Mouse (Mus musculus): Measurements from ENCODE around the gene Xpo6.

The Xpo6 gene

DNA sequence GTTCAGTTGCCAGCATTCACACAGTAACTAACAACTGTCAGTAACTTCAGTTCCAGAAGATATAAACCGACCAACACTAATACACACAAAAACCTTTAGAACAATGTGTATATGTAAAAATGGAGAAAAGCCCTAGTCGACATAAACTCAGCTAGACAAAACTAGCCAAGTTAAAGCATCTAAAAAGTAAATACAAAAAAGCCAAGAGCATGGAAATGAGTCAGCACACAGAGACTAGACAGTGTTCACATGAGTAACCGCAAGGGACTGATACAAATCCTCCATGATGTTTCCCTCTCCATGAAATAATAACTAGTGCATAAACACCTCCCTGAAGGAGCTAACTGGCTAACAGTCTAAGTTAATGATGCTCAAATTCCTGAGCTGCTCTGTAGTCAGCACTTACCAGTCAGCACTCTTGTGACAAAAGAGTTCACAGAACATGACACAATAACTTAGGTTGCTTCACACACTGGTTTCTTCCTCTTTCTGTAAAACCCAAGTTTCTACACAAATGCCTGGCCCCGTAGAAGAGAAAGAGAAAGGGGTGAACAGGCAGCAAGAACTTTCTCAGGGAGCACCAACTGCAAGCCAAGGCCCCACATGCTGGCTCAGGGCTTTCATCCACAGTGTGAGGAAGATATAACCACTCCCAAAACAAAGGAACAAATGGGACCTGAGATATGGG is 65.5 kb downstream of the Xpo6 start:
- no peak for DNase-seq (ENCODE audit: extremely low read depth, low read depth, low spot score)

DNA sequence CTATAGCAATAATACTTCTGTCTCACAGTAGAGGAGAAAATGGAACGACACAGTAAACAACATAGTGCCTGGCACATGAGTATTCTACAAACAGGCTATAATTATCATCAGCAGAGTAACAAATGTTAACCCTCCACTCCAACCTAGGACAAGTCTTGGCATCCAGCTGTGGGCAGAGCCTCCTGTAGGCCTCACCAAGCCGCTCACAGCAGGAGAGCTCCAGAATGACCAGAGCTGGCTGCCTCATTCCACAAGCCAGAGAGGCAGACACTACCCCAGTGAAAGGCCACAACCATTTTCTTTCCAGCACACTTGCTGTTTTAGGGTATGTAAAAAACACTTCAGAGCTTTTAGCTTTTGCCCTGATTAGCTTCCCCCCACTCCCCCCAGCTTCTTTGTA is 72.6 kb downstream of the Xpo6 start:
- no peak for DNase-seq (ENCODE audit: extremely low read depth, low read depth, low spot score)

DNA sequence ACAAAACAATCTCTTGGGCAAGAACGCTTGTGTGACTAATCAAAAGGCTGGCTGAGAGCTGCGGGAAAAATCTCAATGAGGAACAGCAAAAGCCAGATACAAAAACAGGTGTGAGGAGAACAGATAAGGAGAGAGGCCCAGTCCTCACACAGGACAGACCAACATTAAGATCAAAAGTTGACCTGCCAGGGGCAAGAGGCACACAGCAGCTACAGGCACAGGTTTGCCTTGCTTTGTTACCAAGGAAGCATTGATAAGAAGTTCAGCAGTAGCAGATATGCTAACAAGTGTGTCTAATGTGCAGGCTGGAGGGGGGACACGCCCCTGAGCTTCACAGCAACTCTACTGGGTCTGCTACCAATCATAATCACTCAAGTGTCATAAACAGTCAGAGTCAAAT is 73.8 kb downstream of the Xpo6 start:
- DNase-seq (ENCODE audit: extremely low read depth, low read depth, low spot score), result no peak

DNA sequence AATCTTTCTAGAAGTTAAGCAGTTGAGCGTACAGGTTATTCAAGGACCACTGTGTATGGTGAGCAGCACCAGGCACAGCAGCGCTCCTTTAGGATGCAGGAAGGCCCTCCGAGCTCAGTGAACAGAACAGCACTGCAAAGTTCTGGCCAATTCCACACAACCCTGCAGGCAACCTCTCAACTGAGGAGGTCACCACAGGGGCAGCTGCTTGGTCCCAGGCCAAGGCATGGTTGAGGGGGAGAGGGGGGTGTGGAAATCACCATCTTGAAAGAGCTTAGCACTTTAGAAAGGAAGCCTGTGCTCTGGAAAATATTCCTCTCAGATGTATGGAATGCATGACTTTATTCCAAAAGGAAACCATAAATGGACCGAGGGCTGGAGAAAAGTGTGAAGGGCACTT is 78.8 kb downstream of the Xpo6 start:
- no peak for DNase-seq (ENCODE audit: extremely low read depth, low read depth, low spot score)

GRCm38 (mm10) chr7:126119819-126120218 is 80.5 kb downstream of the Xpo6 start:
- DNase-seq (ENCODE audit: extremely low read depth, low read depth, low spot score), result no peak

- DNase-seq (ENCODE audit: extremely low read depth, low read depth, low spot score), result no peak
These were observed 87.0 kb downstream of the Xpo6 start for GRCm38 (mm10) chr7:126113263-126113662.

GRCm38 (mm10) chr7:126111230-126111629 is 89.1 kb downstream of the Xpo6 start:
- no peak for DNase-seq (ENCODE audit: extremely low read depth, low read depth, low spot score)

DNA sequence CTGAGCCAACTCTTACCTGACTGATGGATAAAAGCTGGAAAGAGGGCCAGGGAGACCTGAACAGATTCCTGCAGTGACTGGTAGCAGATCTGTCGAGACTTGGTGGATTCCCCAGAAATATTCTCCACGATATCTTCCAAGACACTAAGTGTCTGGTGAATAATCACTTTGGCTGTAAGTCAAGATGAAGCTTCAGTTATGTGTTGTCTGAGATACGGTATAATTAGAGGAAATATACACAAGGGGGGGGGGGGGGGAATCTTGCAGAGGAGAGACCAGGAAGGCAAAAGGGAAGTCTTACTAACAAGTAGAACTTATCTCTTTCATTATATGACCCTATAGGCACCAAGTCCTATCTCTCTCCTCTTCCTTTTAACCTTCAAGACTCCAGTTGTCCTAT is 90.4 kb downstream of the Xpo6 start:
- DNase-seq (ENCODE audit: extremely low read depth, low read depth, low spot score), result no peak

DNA sequence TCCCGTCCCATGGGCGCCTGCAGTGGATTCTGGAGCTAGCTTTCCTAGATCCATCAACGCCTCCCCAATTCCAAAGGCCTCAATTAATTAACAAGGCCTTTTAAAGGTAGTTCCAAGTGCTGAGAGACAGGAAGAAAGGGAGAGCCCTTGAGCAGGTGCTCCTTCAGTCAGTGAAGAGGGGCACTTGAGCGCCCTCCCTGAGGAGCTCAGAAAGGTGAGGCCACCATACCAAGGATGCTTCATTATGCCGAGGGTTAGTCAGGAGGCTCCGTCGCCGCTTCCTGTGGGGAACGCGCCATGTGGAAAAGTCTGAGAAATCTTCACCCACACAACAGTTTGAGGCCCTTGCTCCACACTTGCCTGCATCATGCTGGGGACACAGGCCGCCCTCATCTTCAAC is 99.9 kb downstream of the Xpo6 start:
- no peak for DNase-seq (ENCODE audit: extremely low read depth, low read depth, low spot score)

GRCm38 (mm10) chr7:126099835-126100234 is 100.5 kb downstream of the Xpo6 start:
- no peak for DNase-seq (ENCODE audit: extremely low read depth, low read depth, low spot score)

DNA sequence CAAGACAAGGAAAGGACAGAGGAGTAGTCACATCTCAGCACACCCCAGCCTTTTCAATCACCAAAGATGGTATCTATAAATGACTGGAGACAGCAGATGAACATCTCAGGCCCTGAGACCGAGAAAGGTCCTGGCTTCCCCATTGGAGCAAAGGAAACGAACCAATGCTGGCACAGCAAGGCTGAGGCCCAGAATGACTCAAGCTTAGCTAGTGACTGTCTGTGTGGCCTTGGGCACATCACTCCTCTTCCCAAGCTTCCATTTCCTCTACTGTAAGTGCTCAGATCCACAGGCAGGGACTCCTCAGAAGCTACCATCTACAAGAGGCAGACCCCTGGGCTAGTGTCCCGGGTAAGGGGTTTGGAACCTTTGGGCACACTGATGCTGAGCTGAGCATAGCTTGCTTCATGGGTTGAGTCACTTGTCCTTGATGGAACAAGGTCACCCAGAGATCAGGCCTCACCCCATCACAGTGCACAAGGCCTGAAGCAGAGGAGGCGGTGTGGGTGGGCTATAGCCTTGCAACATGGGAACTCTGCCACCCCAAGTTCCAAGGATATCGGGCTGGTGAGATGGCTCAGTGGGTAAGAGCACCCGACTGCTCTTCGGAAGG is 101.0 kb downstream of the Xpo6 start:
- no peak for DNase-seq (ENCODE audit: extremely low read depth, low read depth, low spot score)

DNA sequence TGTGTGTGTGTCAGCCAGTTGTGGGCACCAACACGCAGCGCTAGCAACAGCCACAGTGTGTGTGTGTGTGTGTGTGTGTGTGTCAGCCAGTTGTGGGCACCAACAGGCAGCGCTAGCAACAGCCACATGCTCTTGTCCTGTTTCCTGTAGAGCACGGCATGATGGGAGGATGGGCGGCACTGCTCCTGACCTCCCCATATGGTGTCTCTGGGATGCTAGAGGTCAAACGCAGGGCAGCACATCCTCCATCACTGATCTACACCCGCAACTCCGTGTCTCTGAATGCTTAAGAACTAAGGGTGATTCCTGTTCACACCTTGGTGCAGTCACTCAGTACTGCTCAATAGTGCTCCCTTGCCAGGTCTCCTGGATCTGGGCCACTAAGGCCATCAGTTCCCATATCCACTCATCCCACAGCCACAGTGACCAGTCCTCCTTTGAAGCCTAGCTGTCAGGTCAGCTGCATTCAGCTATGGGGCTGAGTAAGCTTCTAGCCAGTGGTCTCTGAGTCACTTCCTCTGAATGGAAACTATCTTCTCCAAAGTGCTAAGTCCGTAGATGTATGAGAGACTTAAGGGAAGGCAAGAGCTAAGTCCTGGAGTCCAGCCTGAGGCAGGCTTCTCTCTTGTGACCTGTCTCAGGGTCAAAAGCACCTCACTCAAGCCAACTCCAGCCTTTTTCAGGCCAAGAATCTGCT is 102.9 kb downstream of the Xpo6 start:
- DNase-seq (ENCODE audit: extremely low read depth, low read depth, low spot score), result no peak

- no peak for DNase-seq (ENCODE audit: extremely low read depth, low read depth, low spot score)
These were observed 103.7 kb downstream of the Xpo6 start for GRCm38 (mm10) chr7:126096596-126096995.

GRCm38 (mm10) chr7:126094738-126095137 is 105.6 kb downstream of the Xpo6 start:
- DNase-seq (ENCODE audit: extremely low read depth, low read depth, low spot score), result no peak

- no peak for DNase-seq (ENCODE audit: extremely low read depth, low read depth, low spot score)
These were observed 107.1 kb downstream of the Xpo6 start for GRCm38 (mm10) chr7:126093162-126093561.

- no peak for DNase-seq (ENCODE audit: extremely low read depth, low read depth, low spot score)
These were observed 110.5 kb downstream of the Xpo6 start for GRCm38 (mm10) chr7:126089782-126090181.

GRCm38 (mm10) chr7:126088155-126088554 is 112.1 kb downstream of the Xpo6 start:
- no peak for DNase-seq (ENCODE audit: extremely low read depth, low read depth, low spot score)

- DNase-seq (ENCODE audit: extremely low read depth, low read depth, low spot score), result no peak
These were observed 112.7 kb downstream of the Xpo6 start for GRCm38 (mm10) chr7:126087602-126088001.

GRCm38 (mm10) chr7:126086321-126086741 is 114.0 kb downstream of the Xpo6 start:
- DNase-seq (ENCODE audit: extremely low read depth, low read depth, low spot score), result no peak

GRCm38 (mm10) chr7:126085154-126085553 is 115.1 kb downstream of the Xpo6 start:
- no peak for DNase-seq (ENCODE audit: extremely low read depth, low read depth, low spot score)

DNA sequence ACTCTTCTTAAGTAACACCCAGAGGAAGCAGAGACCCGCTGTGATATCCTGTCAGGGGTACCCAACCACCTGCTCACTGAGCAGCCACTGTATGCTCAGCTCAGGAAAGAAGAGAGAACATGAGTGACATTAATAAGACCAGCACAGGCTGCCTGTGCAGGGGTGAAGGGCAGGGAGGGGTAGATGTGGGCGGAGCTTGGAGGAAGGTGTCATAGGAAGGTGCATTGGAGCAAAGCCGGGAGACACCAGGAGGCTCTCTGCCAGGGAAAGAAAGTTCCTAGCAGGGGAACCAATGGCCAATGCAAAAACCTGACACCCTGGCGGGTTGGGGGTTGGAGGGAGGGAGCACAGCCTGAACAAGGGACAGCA is 116.3 kb downstream of the Xpo6 start:
- DNase-seq (ENCODE audit: extremely low read depth, low read depth, low spot score), result no peak

DNA sequence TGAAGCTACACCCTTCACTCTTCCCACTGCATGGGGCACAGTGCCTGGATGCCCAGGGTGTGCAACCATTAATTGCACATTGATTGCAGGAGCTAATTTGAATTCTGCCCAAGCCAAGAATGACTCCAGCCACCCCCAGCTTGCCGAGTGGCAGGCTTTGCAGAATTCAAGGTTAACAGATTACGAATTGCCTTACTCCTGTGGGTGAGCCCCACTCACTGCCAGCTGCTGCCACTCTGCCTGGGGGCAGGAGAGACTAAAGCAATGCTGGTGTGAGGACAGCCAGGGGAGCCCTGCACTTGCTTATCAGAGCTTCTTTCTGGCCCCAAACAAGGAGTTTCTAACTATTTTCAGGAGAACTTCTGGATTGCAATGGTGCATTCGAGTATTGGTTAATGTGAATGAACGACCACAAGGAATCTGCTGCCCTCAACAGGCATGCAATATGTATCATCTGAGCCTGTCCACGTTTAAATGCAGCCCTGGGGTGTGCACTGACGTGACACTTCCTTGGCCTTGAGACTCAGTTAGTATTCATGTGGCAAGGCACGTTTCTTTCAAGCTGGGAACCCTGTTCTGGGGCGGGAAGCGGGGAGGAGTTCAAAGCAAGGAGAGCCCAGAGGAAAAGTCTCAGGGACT is 116.8 kb downstream of the Xpo6 start:
- no peak for DNase-seq (ENCODE audit: extremely low read depth, low read depth, low spot score)

All from fat pad, adult 2 months (tissue).